Mouse (Mus musculus) olfactory bulb, adult 2 months (tissue): ENCODE results near the gene Cplx3.

Experiments
- CTCF ChIP-seq: fragments of 200-500 bp; IDR thresholded peaks from 2 replicates; pipeline ENCODE4 v1.5.1; 2012; ENCODE audit warnings: low read depth, mild to moderate bottlenecking, low read length, moderate library complexity; ENCODE audit not compliant: insufficient read depth
- POLR2A ChIP-seq: fragments of 200-500 bp; IDR thresholded peaks from 2 replicates; pipeline ENCODE4 v1.6.1; 2012; ENCODE audit warnings: mild to moderate bottlenecking, low read depth, low read length, moderate library complexity; ENCODE audit not compliant: insufficient read depth

DNA sequence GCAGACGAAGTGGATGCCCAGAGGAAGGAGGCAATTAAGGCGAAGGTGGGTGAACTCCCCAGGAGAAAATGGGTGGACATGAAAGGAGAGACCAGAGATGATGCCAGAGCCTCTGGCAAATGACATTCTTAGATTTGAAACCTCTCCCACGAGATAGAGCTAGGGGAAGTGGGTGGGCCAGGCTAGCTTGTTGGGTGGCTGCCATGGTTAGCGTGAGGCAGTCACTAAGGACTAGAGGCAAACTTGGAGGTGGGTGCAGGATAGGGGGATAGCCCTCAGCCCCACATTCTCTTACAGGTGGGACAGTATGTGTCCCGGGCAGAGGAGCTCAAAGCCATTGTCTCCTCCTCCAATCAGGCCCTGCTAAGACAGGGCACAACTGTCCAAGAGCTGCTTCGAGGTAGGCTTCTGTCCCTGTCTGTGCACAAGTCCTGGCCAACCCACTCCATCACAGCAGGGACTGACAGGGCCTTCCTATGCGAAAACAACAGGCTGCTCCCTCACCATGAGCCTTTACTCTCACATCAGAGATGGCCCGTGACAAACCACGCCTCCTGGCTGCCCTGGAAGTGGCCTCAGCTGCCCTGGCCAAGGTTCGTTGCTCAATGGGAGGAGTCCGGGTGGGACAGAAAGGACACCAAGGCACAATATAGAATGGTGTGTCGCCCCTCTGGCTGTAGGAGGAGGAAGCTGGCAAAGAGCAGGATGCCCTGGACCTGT lies 12.5 kb downstream of the Cplx3 start:
- TF ChIP-seq CTCF, result no peak
- TF ChIP-seq POLR2A, result no peak
